Mouse (Mus musculus): ENCODE measurements around the gene Zic5.

DNA sequence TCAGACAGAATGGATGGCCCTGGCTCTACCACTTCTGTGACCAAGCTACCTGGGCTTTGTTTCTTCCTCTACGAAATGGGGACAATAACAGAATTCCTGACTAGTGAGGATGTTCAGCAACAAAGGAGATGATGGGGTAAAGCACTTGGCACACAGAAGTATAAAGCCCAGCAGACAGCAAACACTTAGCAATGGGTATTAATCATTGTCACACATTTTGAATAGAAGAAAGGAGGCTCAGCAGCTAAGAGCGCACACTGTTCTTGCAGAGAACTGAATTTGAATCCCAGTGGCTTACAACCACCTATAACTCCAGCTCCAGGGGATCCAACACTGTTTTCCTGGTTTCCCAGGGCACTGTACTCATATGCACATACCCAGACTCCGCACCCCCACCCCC, 37.8 kb downstream of the Zic5 start:
- TF ChIP-seq EP300 (IDR thresholded peaks at IDR 0.05; ENCODE audit: insufficient read depth, low read depth, low read length) (no peak), POLR2A (IDR thresholded peaks at IDR 0.05; ENCODE audit: insufficient read depth, low read length) (no peak)
